Mouse (Mus musculus): ENCODE measurements around the gene Ramp3. TPM values are rescaled to one million over a fixed set of nuclear protein-coding genes. Genes with fewer than 3 reads are reported as not detected.

Ramp3 gene
- 10 to 100 TPM in 1 of 2 experiments, 1 to 10 TPM in 1; 4.8 to 10.2 TPM for polyA plus RNA-seq (2017; shearing (Covaris generic))

GRCm38 (mm10) chr11:6658271-6658670, at the start of gene Ramp3:
TSS of gene Ramp3 (plus strand) at chr11:6658521.

GRCm38 (mm10) chr11:6625478-6626387, 32.6 kb upstream of the Ramp3 start, which contains the start of gene Tbrg4:
TSS of gene Tbrg4 (minus strand) at chr11:6626067.

GRCm38 (mm10) chr11:6638537-6638936, 19.8 kb upstream of the Ramp3 start, which contains the start of gene Wap:
TSS of gene Wap (minus strand) at chr11:6638637.

Other genes starting within 250 kb of the Ramp3 start
- 1,000 to 10,000 TPM; 4,126 to 4,496 TPM for gene Ppia, start 243.1 kb upstream of the Ramp3 start, polyA plus RNA-seq (2017; shearing (Covaris generic))
- gene H2afv, start 214.1 kb upstream of the Ramp3 start, polyA plus RNA-seq (2017; shearing (Covaris generic)): 100 to 1,000 TPM; 241 to 279 TPM
- gene Purb, start 182.6 kb upstream of the Ramp3 start, polyA plus RNA-seq (2017; shearing (Covaris generic)): 10 to 100 TPM; 23.5 to 23.7 TPM
- gene Myo1g, start 137.6 kb upstream of the Ramp3 start, polyA plus RNA-seq (2017; shearing (Covaris generic)): 100 to 1,000 TPM; 122 to 222 TPM
- 100 to 1,000 TPM; 277 to 304 TPM for gene Ccm2, start 111.6 kb upstream of the Ramp3 start, polyA plus RNA-seq (2017; shearing (Covaris generic))
- gene Nacad, start 52.5 kb upstream of the Ramp3 start, polyA plus RNA-seq (2017; shearing (Covaris generic)): under 1 TPM; 0.39 to 0.81 TPM
- 10 to 100 TPM; 11.9 to 12.9 TPM for gene Tbrg4, start 32.5 kb upstream of the Ramp3 start, polyA plus RNA-seq (2017; shearing (Covaris generic))
- not detected for gene Wap, start 19.9 kb upstream of the Ramp3 start, polyA plus RNA-seq (2017; shearing (Covaris generic))
- not detected for gene Gm11983, start 179.1 kb downstream of the Ramp3 start, polyA plus RNA-seq (2017; shearing (Covaris generic))

Measured in activated CD4-positive, CD25-positive, alpha-beta regulatory T cell (primary cell).